Mouse (Mus musculus) adrenal gland, adult 18-20 months (tissue): ENCODE data around the gene Ppp4r3a. TPM values are rescaled to one million over a fixed set of nuclear protein-coding genes. Genes with fewer than 3 reads are reported as not detected.
"Not testable (repeated sequence)": the region's sequence is repeated elsewhere in the genome, so short reads cannot be mapped to it uniquely, and the experiment has no call there.

Experiments
- DNase-seq, 2 experiments: peaks; one replicate each; pipeline ENCODE4 v3.0.0; 2021 to 2022; ENCODE audit warnings: low spot score in 2 of 2
- total RNA-seq, 2 experiments: library from RNA; stranded (reverse); gene quantifications; 1 replicate in 1 of 2; 2 replicates in 1 of 2; pipeline ENCODE4 v1.2.3; 2021

Ppp4r3a gene
- total RNA-seq, 2 experiments from 2014 or later, result 45.2 to 53.9 TPM

GRCm38 (mm10) chr12:101013668-101014067, 69.8 kb downstream of the Ppp4r3a start:
- not testable (repeated sequence) for DNase-seq

- no peak for DNase-seq
Observed at GRCm38 (mm10) chr12:101013078-101013665, 70.3 kb downstream of the Ppp4r3a start.

- DNase-seq, result no peak
Observed at GRCm38 (mm10) chr12:101012197-101013077, 71.1 kb downstream of the Ppp4r3a start.

GRCm38 (mm10) chr12:101011017-101011416, 72.5 kb downstream of the Ppp4r3a start:
- DNase-seq, result no peak

GRCm38 (mm10) chr12:101010148-101010920, 73.2 kb downstream of the Ppp4r3a start:
- DNase-seq, result no peak

- DNase-seq, result no peak
Observed at GRCm38 (mm10) chr12:101009225-101009624, 74.3 kb downstream of the Ppp4r3a start.

- DNase-seq, result no peak
Observed at GRCm38 (mm10) chr12:101008648-101009047, 74.9 kb downstream of the Ppp4r3a start.

- DNase-seq, result no peak
Observed at GRCm38 (mm10) chr12:101007968-101008481, 75.5 kb downstream of the Ppp4r3a start.

GRCm38 (mm10) chr12:101007427-101007826, 76.1 kb downstream of the Ppp4r3a start:
- no peak for DNase-seq

- DNase-seq, result no peak
Observed at GRCm38 (mm10) chr12:101005665-101006420, 77.7 kb downstream of the Ppp4r3a start.

GRCm38 (mm10) chr12:101004982-101005381, 78.5 kb downstream of the Ppp4r3a start:
- DNase-seq, result no peak

GRCm38 (mm10) chr12:101002801-101003513, 80.5 kb downstream of the Ppp4r3a start:
- no peak for DNase-seq

- DNase-seq, result no peak
Observed at GRCm38 (mm10) chr12:100999061-100999954, 84.2 kb downstream of the Ppp4r3a start.

- no peak for DNase-seq
Observed at GRCm38 (mm10) chr12:100998564-100998962, 84.9 kb downstream of the Ppp4r3a start.

GRCm38 (mm10) chr12:100997830-100998563, 85.5 kb downstream of the Ppp4r3a start:
- DNase-seq, result no peak

GRCm38 (mm10) chr12:100996378-100996898, 87.1 kb downstream of the Ppp4r3a start:
- DNase-seq, result no peak

GRCm38 (mm10) chr12:100995607-100996377, 87.7 kb downstream of the Ppp4r3a start:
- no peak for DNase-seq
